Comparison of ENCODE assay signal across 8 mouse cellular contexts in genomic region chr16:10879467-10879866, GRCm38 (mm10). TPM values are rescaled to one million over a fixed set of nuclear protein-coding genes. Genes with fewer than 3 reads are reported as not detected.
DNase-seq lines count a peak whose midpoint lies in the region; ATAC-seq and TF ChIP-seq lines count a peak whose summit lies in the region.

No protein-coding gene starts in this region.

- TF ChIP-seq CTCF in bone marrow macrophage, adult 2 months (IDR thresholded peaks at IDR 0.05; ENCODE audit: low read depth, low read length) = 0 out of 2 replicates have a peak, but pooled peaks have one; percentile 39
- TF ChIP-seq CTCF in forebrain, postnatal 0 days (IDR thresholded peaks at IDR 0.05; ENCODE audit: low read depth) = peak; percentile 87
- TF ChIP-seq CTCF in kidney, adult 2 months (conservative IDR thresholded peaks at IDR 0.05; ENCODE audit: insufficient read depth, insufficient read length, low read depth, low read length) = peak; percentile 97

- peaks cover 10% of the 10 kb centered on the region; the same call in 1 of the 2 replicates for H3K4me1 ChIP-seq in bone marrow macrophage, adult 2 months (ENCODE audit: control insufficient read depth, insufficient read depth, low read length)
- H3K4me1 ChIP-seq in forebrain, postnatal 0 days (ENCODE audit: insufficient read depth) = no peaks in the 10 kb centered on the region
- H3K4me1 ChIP-seq in kidney, adult 2 months (ENCODE audit: control insufficient read depth, insufficient read depth, low read length) = no peaks in the 10 kb centered on the region
- H3K4me1 ChIP-seq in limb, embryonic 14.5 days (ENCODE audit: control insufficient read depth, insufficient read depth, low read length) = peaks cover 7% of the 10 kb centered on the region; the same call in 1 of the 2 replicates
- no peaks in the 10 kb centered on the region for H3K4me1 ChIP-seq in neural tube, embryonic 11.5 days (ENCODE audit: control insufficient read depth, insufficient read depth, low read length)

- no peak for TF ChIP-seq POLR2A in bone marrow macrophage, adult 2 months (IDR thresholded peaks at IDR 0.05; ENCODE audit: borderline replicate concordance, low read depth, low read length)
- TF ChIP-seq POLR2A in kidney, adult 2 months (IDR thresholded peaks at IDR 0.05; ENCODE audit: low read depth, low read length) = no peak
- TF ChIP-seq POLR2A in limb, embryonic 14.5 days (IDR thresholded peaks at IDR 0.05; ENCODE audit: borderline replicate concordance, extremely low read depth, insufficient read depth, insufficient read length) = no peak

- no peaks in the 10 kb centered on the region for H3K36me3 ChIP-seq in forebrain, postnatal 0 days (ENCODE audit: insufficient read depth)
- no peaks in the 10 kb centered on the region for H3K36me3 ChIP-seq in kidney, adult 2 months (ENCODE audit: control insufficient read depth, insufficient read depth, low read length)
- no peaks in the 10 kb centered on the region for H3K36me3 ChIP-seq in limb, embryonic 14.5 days (ENCODE audit: control insufficient read depth, insufficient read depth, low read length)
- H3K36me3 ChIP-seq in neural tube, embryonic 11.5 days (ENCODE audit: control insufficient read depth, insufficient read depth, low read length) = no peaks in the 10 kb centered on the region

- 100% methylated on average over 1 of the region's 1 CpGs for WGBS in forebrain, postnatal 0 days
- WGBS in kidney, adult 2 months = 97% methylated on average over 1 of the region's 1 CpGs
- WGBS in limb, embryonic 14.5 days = 100% methylated on average over 1 of the region's 1 CpGs
- 84% methylated on average over 1 of the region's 1 CpGs for WGBS in neural tube, embryonic 11.5 days

- no peaks in the 10 kb centered on the region for H3K27me3 ChIP-seq in forebrain, postnatal 0 days (ENCODE audit: insufficient read depth, low read length)
- no peaks in the 10 kb centered on the region for H3K27me3 ChIP-seq in kidney, adult 2 months (replicated peaks; ENCODE audit: control insufficient read depth, insufficient read depth, low read length)
- H3K27me3 ChIP-seq in limb, embryonic 14.5 days (ENCODE audit: control insufficient read depth, insufficient read depth, low read length) = no peaks in the 10 kb centered on the region
- H3K27me3 ChIP-seq in neural tube, embryonic 11.5 days (ENCODE audit: control insufficient read depth, insufficient read depth, low read length) = no peaks in the 10 kb centered on the region

- DNase-seq in urinary bladder, postnatal 36 days (ENCODE audit: low spot score in 2 of 2) = peak; percentile 48 to 50
- DNase-seq in urinary bladder, adult 2 months (ENCODE audit: low spot score) = no peak
- DNase-seq in forebrain, postnatal 0 days = peak; percentile 60
- peak; percentile 74 for DNase-seq in kidney, adult 2 months
- DNase-seq in limb, embryonic 14.5 days (ENCODE audit: low spot score) = peak; percentile 67
- peak; percentile 52 for DNase-seq in neural tube, embryonic 11.5 days (ENCODE audit: low spot score)
- peak; percentile 48 to 62 for DNase-seq in thymus, postnatal 36 days

- H3K4me3 ChIP-seq in bone marrow macrophage, adult 2 months (ENCODE audit: insufficient read depth, low read length) = no peak overlapping the region
- no peak overlapping the region for H3K4me3 ChIP-seq in forebrain, postnatal 0 days (ENCODE audit: low read depth, low read length)
- H3K4me3 ChIP-seq in kidney, adult 2 months (ENCODE audit: insufficient read depth, low read depth, low read length) = no peak overlapping the region
- H3K4me3 ChIP-seq in limb, embryonic 14.5 days (replicated peaks; ENCODE audit: low read length) = no peak overlapping the region
- H3K4me3 ChIP-seq in neural tube, embryonic 11.5 days (ENCODE audit: low read depth, low read length) = no peak overlapping the region

- no peak; the same call in 1 of the 2 replicates for ATAC-seq in forebrain, postnatal 0 days
- no peak for ATAC-seq in limb, embryonic 14.5 days (ENCODE audit: low FRiP score, low read depth)
- no peak; the same call in 1 of the 2 replicates for ATAC-seq in neural tube, embryonic 11.5 days (ENCODE audit: insufficient read depth, low FRiP score, low TSS enrichment)

- no peak overlapping the region for H3K9ac ChIP-seq in forebrain, postnatal 0 days
- no peak overlapping the region for H3K9ac ChIP-seq in limb, embryonic 14.5 days (ENCODE audit: low read depth, low read length, severe bottlenecking)
- H3K9ac ChIP-seq in neural tube, embryonic 11.5 days (ENCODE audit: low read length) = no peak overlapping the region

- no peaks in the 10 kb centered on the region for H3K9me3 ChIP-seq in forebrain, postnatal 0 days (ENCODE audit: low read length)
- H3K9me3 ChIP-seq in limb, embryonic 14.5 days (ENCODE audit: control insufficient read depth, low read length) = no peaks in the 10 kb centered on the region
- H3K9me3 ChIP-seq in neural tube, embryonic 11.5 days (ENCODE audit: control insufficient read depth, low read length) = no peaks in the 10 kb centered on the region

- no peak overlapping the region for H3K4me2 ChIP-seq in forebrain, postnatal 0 days (ENCODE audit: low read depth)
- H3K4me2 ChIP-seq in limb, embryonic 14.5 days (replicated peaks; ENCODE audit: low read depth, low read length, severe bottlenecking) = no peak overlapping the region
- H3K4me2 ChIP-seq in neural tube, embryonic 11.5 days (ENCODE audit: low read depth) = no peak overlapping the region

- H3K27ac ChIP-seq in bone marrow macrophage, adult 2 months (ENCODE audit: insufficient read depth, low read depth, low read length) = no peak overlapping the region
- no peak overlapping the region for H3K27ac ChIP-seq in forebrain, postnatal 0 days (ENCODE audit: low read depth, low read length)
- H3K27ac ChIP-seq in kidney, adult 2 months (ENCODE audit: insufficient read depth, low read depth, low read length) = no peak overlapping the region
- no peak overlapping the region for H3K27ac ChIP-seq in limb, embryonic 14.5 days (replicated peaks; ENCODE audit: low read depth, low read length)
- H3K27ac ChIP-seq in neural tube, embryonic 11.5 days (ENCODE audit: low read depth, low read length) = no peak overlapping the region

RNA-seq across cellular contexts. Expression of gene Rmi2, which starts 44.6 kb away (rescaled TPM):
- polyA plus RNA-seq in urinary bladder, adult 2 months (2012; rRNA removed) = 0.31 and 0.66 TPM in 2 replicates
- 0.33 and 0.75 TPM in 2 replicates for polyA plus RNA-seq in bone marrow macrophage, adult 2 months (2012; ENCODE audit: insufficient read depth, insufficient read length, missing spikeins)
- total RNA-seq in forebrain, postnatal 0 days (2014; rRNA removed) = 0.69 and 0.76 TPM in 2 replicates
- polyA plus RNA-seq in forebrain, postnatal 0 days (2015; fragmentation: Nextera tagmentation; extraction: Ambion mirVana) = 0.30 and 0.35 TPM in 2 replicates
- polyA plus RNA-seq in kidney, adult 2 months (2012; rRNA removed) = 0.10 and 0.27 TPM in 2 replicates
- polyA plus RNA-seq in limb, embryonic 14.5 days (2012; rRNA removed) = 7.3 and 7.7 TPM in 2 replicates
- polyA plus RNA-seq in limb, embryonic 14.5 days (2014; fragmentation: Nextera tagmentation; extraction: Ambion mirVana) = 3.2 and 3.4 TPM in 2 replicates
- 2.5 and 3.6 TPM in 2 replicates for polyA plus RNA-seq in neural tube, embryonic 11.5 days (2014; fragmentation: Nextera tagmentation; extraction: Ambion mirVana)

Comparison
In these comparisons a context has a peak if more than half of its experiments do, and no peak if none do; other contexts are left out.
1. CTCF ChIP-seq: peak in every context shown above with its lines; median percentile 97 in kidney, adult 2 months; 87 in forebrain, postnatal 0 days; 39 in bone marrow macrophage, adult 2 months.